Mouse (Mus musculus): ENCODE data around the gene 1110008L16Rik.

GRCm38 (mm10) chr12:55309501-55309900, 10.1 kb downstream of the 1110008L16Rik start:
- TF ChIP-seq EP300 (IDR thresholded peaks at IDR 0.05; ENCODE audit: low read depth), result no peak
- no peak for TF ChIP-seq CTCF (IDR thresholded peaks at IDR 0.05; ENCODE audit: low read depth)

Measured in liver, embryonic 14.5 days (tissue).